Mouse (Mus musculus): ENCODE measurements around the gene Dnajc13.

DNA sequence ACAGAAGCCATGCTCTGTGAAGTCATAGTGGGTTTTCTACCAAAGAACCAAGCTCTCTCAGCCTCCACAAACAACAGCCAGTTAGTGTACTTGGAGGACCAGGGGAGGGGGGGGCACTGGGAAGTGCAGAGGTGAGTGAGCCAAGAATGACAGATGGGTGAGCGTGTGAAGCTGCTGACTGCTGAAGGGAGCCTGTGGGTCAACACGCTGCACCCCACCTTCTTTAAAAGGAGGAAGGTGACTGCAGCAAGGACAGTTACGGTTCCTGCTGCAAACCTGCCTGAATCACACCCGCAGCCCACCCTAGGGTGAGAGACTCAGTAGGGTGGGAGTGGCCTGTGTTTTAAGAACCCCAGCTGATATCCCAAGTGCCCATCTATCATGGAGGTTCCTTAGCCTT, 81.1 kb downstream of the Dnajc13 start:
- TF ChIP-seq CTCF (IDR thresholded peaks at IDR 0.05; ENCODE audit: low read depth) (no peak), EP300 (IDR thresholded peaks at IDR 0.05; ENCODE audit: low read depth) (no peak)
